Mouse (Mus musculus) spleen, adult 2 months (tissue): ENCODE measurements around the gene Catsperd.

ENCODE experiments used
- CTCF ChIP-seq: fragments of 200-500 bp; IDR thresholded peaks from 2 replicates; pipeline ENCODE4 v1.5.1; 2011; ENCODE audit warnings: mild to moderate bottlenecking, inconsistent platforms; ENCODE audit not compliant: insufficient read depth, insufficient read length, insufficient replicate concordance; ENCODE audit errors: extremely low read depth
- POLR2A ChIP-seq: fragments of 200-500 bp; IDR thresholded peaks from 2 replicates; pipeline ENCODE4 v1.6.1; 2011; ENCODE audit warnings: low read depth, low read length, inconsistent platforms

DNA sequence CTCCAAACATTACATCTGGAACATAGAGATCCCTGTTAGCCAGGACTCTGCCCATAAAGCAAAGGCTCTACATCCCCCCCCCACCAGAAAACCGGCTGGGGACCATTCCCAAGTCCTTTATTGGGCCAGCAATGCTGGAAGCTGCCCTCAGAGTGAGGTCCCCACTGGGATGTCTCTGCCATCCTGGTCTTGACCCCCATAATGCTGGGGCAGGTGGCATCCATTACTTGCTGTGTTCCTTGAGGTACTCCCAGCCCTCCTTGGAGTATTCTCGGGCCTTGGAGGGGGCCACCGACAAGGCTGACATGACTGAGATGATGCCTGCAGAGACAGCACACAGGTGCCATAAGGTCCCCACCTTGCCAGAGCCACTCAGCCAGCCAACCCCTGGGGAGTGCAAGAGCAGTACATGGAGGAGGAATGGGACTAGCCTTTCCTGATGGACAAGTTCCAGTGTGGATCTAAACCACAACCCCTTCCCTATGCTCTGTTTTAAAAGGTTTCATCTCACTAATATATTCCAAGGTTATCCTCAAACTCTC lies 20.4 kb upstream of the Catsperd start:
- TF ChIP-seq CTCF (no peak), POLR2A (no peak)
